Mouse (Mus musculus) liver, adult 2 months (tissue): ENCODE measurements around the gene Gpr85.

Experiments
- CTCF ChIP-seq: fragments of 200-500 bp; IDR thresholded peaks from 2 replicates; pipeline ENCODE4 v1.5.1; 2011; ENCODE audit warnings: low read depth, low read length, control low read depth
- POLR2A ChIP-seq: fragments of 200-500 bp; IDR thresholded peaks from 2 replicates; pipeline ENCODE4 v1.6.1; 2011; ENCODE audit warnings: low read length, control low read depth; ENCODE audit not compliant: insufficient read depth; ENCODE audit errors: extremely low read depth

GRCm38 (mm10) chr6:13870919-13871624 lies 31.3 kb upstream of the Gpr85 start, which contains the start of gene 2610001J05Rik:
- TF ChIP-seq CTCF (no peak), POLR2A (peak; percentile 65; the same call in 1 of the 2 replicates)
